Mouse (Mus musculus) testis, adult 10 weeks (tissue): ENCODE data around the gene Rcan2. TPM values are rescaled to one million over a fixed set of nuclear protein-coding genes. Genes with fewer than 3 reads are reported as not detected.

Experiments
- polyA plus RNA-seq: library from polyadenylated mRNA; stranded (reverse); fragments of 350-450 nt; fragmentation: Illumina TruSeq; extraction: RNeasy Lipid Tissue Mini Kit (QIAGEN cat#74804); gene quantifications from one replicate; pipeline ENCODE4 v1.2.3, GENCODE M21; 2014; ENCODE audit warnings: low read depth, low replicate concordance

Gene Rcan2
- polyA plus RNA-seq: 4.9 TPM

GRCm38 (mm10) chr17:43801077-43801476, at the start of gene Rcan2:
TSS of gene Rcan2 (plus strand) at chr17:43801351.

GRCm38 (mm10) chr17:44078631-44079350, 277.6 kb downstream of the Rcan2 start, which contains the start of gene Enpp5:
TSS of gene Enpp5 (plus strand) at chr17:44078813.

Other genes starting within 250 kb of the Rcan2 start
- gene Pla2g7, start 233.3 kb upstream of the Rcan2 start, polyA plus RNA-seq: 73.2 TPM
- 271 TPM for gene Tdrd6, start 171.1 kb upstream of the Rcan2 start, polyA plus RNA-seq
- 5.0 TPM for gene Slc25a27, start 134.1 kb upstream of the Rcan2 start, polyA plus RNA-seq
- gene Cyp39a1, start 133.9 kb upstream of the Rcan2 start, polyA plus RNA-seq: 9.1 TPM